Mouse (Mus musculus): ENCODE results near the gene Aldh3b1.
A peak's percentile ranks its signal among the peaks of the same experiment; 100 is the strongest.

The Aldh3b1 gene

GRCm38 (mm10) chr19:3912337-3913204 lies 17.0 kb downstream of the Aldh3b1 start, which contains the start of gene Ndufs8:
Gene Ndufs8 (minus strand): TSS chr19:3912774.
- peak; percentile 93 for DNase-seq (ENCODE audit: extremely low spot score)

DNA sequence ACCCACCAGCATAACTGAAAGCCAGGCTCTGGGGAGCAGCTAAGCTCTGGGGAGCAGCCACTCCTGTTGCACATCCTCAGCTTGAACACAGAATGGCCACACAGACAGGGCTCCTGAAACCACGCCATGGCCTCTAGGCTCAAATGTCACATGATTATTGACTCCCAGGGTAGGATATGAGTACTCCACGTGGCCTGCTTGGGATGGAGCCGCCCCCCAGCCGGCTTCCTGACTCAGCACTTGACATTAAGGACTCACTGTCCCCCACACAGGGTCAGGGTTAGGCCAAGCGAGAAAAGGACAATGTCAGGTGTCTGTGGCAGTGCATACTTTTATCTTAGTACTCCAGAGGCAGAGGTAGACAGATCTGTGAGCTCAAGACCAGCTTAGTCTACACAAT lies 19.4 kb downstream of the Aldh3b1 start:
- DNase-seq (ENCODE audit: extremely low spot score), result no peak

DNA sequence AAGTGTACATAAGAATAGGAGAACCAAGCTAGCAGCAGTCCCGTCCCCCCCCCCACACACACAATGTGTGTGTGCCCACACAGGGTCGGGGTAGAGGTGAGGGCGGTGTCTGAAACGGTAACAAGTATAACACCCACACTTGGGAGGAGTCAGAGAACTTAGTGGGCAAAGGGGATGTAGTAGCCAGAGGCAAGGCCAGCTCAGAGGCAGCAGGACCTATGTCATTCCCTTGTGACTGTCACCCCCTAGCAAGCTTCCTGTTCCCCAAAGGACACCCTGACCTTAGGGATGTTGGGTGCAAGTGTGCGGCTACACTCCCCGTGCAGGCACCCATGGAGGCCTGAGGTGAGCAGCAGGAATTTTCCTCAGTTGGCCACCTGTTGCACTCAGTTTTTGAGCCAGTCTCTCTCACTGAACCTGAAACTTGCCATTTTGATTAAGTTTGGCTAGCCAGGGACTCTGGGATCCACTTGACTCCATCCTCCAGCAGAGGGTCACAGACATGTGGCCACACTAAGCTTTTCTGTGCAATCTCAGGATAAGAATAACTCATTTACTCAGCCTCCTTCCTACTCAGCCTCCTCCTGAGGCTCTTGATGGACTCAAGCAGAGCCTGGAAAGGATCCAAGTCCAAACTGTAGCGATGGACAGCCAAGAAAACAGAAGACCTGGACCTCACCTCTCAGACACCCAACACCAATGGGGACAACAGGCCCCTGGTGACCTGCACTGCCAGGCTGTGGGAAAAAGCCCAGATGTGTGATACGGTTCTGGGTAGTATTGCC lies 21.5 kb downstream of the Aldh3b1 start:
- no peak for DNase-seq (ENCODE audit: extremely low spot score)

DNA sequence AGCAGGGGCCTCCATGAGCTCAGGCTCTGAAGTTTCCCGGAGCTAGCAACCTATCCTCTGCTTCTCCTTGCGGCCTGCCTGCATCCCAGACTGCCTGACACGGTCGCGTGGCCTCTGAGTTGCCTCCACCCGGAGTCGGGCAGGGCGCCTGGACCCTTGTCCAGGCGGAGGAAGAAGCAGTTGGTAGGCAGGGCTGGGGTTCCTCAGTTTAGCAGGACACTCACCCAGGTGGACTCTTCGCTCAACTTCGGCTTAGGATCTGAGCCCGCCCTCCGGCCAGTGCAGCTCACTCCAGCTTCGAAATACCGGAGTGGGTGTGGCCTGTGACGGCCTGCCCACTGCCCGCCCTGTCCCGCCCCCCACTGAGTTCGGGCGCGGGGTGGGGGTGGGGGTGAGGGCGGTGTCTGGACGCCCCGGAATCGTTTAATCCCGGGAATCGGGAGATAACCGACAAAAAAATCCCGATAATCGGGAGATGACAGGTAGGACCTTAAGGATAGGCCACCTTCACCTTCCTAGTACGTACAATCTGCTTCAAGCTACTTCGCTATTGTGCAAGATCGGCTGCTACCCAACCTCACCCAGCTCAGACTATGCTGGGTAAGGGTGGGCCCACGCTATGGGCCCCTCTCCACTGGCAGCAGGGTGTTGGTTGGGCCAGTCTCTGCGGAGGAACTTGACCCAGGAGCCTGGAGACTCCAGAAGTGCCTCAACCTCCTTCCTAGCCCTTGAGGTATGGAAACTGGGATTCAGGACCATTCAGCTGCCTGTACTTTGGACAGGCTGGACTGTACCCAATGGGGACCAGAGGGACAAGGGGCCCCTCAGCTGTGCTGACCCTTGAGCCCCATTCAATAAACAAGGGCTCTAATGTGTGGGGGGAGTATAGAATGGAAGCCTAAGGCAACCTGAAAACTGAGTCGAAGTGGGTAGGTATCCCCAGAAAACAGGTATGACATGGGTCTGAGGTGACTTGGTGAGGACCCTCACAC lies 22.5 kb downstream of the Aldh3b1 start, which contains the start of gene Tcirg1:
Gene Tcirg1 (minus strand): TSS at position 339 of the 992 bp plus-strand sequence.
- DNase-seq (ENCODE audit: extremely low spot score), result peak; percentile 70

- no peak for DNase-seq (ENCODE audit: extremely low spot score)
Measured at GRCm38 (mm10) chr19:3906326-3906725, 23.3 kb downstream of the Aldh3b1 start.

DNA sequence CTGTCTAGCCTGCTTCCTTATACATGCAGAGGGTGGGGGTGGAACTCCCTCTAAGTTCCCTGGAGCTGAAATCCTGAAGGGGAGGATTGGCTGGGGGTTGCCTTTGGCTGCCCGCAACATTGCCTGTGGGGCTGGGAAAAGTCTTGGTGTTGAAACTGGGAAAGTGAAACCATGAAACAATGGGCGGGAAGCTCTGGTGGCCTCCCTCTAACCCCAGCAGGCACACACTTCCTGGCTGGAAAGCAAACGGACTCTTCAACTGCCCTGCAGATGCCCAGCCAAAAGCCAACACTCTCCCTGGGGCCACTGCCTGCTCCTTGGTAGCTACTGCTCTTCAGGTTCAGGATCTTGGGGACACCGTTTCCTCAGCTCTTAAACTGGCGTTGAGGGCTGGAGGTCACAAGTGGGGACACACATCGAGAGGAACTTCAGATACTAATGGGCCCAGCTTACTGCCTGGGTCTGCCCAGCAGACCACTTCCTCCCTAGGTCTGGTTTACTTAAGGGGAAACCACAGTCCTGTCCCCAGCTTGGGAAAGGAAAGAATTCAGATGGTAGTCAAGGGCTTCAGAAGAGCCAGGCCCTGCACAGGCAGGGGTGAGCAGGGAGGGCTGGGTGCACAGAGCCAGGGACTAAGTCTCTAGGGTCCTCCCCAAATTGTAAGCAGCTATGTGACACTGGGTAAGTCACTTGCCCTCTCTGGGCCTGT lies 24.2 kb downstream of the Aldh3b1 start:
- DNase-seq (ENCODE audit: extremely low spot score), result peak; percentile 40

GRCm38 (mm10) chr19:3904363-3904675 lies 25.3 kb downstream of the Aldh3b1 start:
- DNase-seq (ENCODE audit: extremely low spot score), result no peak

DNA sequence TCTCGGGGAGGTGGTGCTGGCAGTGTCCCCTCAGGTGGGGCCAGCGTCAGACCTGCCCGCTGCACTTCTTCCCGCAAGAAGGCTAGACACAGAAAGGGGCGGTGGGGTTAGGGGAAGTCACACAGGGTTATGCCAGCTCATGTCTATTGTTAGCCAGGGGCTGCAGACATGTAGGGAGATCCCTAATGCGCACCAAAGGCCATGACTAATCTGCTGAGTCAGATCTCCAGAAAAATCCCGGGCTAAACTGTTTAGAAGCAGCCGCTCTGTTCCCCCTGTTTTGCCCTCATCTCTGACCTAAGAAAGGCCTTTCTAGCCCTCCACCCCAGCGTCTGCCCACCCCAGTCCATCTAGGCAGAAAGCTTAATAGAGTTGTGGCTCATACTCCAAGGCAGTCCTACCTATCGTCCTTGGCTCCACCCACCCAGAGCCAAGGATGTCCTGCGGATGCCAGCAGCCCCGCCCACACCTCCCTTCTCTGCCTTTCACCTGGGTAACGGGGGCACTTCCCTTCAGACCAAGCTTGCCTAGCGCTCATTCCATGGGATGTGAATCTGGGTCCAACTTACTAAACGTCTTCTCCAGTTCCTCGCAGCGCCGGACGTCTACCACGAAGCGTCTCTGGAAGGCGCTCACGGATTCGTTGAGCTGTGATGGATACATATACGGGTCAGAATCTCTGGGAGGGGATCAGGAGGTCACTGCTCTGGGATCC lies 25.8 kb downstream of the Aldh3b1 start:
- no peak for DNase-seq (ENCODE audit: extremely low spot score)

DNA sequence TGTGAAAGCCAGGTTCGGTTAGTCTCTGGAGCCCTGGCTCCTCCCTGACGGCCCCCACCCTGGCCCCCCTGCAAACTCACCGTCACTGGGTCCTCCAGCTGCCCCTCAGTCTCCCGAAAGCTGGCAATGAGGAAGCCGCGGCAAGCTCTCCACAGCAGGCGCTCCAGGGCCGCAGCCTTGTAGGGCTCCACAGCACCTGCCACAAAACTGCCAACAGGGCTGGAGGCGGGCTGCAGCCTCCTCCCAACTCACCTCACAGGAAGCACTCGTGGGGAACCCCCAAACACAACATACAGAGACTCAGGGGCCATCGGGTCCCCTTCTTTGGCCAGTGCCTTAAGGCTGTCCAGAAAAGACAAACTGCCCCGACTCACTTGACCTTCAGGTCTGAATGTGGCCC lies 26.6 kb downstream of the Aldh3b1 start:
- no peak for DNase-seq (ENCODE audit: extremely low spot score)

DNA sequence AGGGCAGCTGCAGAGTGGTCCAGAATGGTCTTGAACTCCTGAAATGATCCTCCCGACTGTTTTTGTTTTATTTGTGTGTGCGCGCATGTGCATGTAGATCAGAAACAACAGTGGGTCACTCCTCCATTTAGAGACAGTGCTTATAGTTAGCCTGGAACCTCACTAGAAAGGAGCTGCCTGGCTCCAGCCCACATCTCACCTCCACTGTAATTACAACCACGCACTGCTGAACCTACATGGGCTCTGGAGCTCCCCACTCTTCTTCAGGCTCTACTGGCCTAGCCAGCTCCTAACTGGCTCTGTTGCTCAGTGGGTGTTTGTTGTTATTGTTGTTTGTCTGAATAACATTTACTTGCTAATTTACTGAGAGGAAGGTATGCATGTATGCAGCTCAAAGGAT lies 30.0 kb downstream of the Aldh3b1 start:
- DNase-seq (ENCODE audit: extremely low spot score), result no peak

DNA sequence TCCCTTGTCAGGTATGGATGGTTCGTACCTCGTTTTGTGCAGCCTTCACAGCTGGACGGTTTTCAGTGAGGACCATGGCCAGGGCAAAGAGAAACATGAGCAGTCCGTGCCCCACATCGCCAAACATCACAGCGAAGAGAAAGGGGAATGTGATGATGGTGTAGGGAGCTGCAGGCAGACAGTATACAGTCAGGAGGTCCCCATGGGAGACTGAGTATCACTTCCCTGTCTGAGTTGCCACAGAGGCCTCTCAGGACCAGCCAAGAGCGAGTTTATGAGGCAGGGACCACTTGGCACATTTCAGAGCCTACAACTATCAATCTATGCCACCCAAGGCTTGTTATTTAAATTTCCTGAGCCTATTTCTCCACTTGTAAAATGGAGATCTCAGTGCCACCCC lies 30.7 kb downstream of the Aldh3b1 start:
- no peak for DNase-seq (ENCODE audit: extremely low spot score)

GRCm38 (mm10) chr19:3897557-3897956 lies 32.1 kb downstream of the Aldh3b1 start:
- no peak for DNase-seq (ENCODE audit: extremely low spot score)

- no peak for DNase-seq (ENCODE audit: extremely low spot score)
Measured at GRCm38 (mm10) chr19:3896208-3896607, 33.4 kb downstream of the Aldh3b1 start.

DNA sequence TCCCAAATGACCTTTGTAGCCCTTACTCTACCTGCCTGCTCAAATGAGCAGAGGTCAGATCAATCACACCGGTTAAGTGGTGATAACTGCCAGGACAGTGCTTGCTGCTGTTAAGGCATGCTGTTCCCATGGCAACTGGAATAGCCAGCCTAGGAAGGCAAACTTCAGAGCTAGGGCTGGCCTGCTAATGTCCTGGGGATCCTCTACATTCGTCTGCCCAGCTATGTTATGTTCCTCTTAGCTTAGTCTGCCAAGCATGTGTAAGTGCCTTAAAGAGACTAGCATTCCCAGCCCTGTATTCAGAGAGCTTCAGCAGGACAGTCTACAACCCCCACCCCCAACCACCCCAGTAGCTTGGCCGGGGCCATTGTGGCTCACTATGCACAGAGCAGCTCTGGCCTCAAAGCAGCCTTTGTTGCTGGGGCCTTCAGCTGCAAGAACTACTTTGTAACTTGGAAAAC lies 34.4 kb downstream of the Aldh3b1 start:
- peak; percentile 40 for DNase-seq (ENCODE audit: extremely low spot score)

DNA sequence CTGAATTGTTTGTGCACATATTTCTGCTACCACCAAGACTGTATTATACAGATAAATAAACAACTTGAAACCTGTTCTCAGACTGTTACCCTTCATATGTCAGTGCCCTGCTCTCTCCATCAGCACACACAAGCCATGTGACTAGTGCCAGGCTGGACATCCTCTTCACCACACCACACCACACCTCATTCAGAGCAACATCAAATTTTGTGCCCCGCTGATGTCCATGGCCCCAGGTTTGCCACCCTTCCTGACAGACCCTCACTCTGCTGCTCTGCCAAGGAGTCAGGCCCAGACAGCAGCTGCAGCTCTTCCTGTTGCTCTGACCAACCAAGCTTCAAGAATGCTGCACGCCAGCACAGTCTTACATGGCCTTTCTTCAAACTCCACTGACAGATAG lies 35.3 kb downstream of the Aldh3b1 start:
- DNase-seq (ENCODE audit: extremely low spot score), result no peak

DNA sequence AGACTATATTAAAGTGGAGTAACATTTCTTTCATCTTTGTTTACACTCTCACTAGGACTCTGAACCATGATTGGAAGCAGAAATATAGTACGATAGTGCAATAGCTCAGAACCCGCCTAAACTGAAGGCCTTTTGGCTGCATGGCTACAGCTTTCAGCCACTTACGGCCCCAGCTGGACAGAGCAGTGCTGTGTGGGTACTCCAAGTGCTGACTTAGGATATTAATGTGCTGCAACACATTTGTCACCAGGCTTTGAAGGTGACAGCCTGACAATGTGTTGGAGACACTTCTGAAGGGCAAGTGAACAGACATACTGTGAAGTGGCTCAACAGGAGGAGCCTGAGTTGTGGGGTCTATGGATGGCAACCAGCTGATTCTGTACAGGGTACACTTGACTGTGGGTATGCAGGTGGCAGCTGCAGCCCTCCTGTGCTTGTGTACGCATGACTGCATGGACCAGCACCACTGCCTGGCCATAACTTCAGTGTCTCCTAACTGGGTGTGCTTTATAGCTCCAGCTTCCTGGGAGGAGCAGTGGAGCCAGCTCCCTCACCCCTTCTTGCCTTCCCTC lies 36.0 kb downstream of the Aldh3b1 start:
- no peak for DNase-seq (ENCODE audit: extremely low spot score)

DNA sequence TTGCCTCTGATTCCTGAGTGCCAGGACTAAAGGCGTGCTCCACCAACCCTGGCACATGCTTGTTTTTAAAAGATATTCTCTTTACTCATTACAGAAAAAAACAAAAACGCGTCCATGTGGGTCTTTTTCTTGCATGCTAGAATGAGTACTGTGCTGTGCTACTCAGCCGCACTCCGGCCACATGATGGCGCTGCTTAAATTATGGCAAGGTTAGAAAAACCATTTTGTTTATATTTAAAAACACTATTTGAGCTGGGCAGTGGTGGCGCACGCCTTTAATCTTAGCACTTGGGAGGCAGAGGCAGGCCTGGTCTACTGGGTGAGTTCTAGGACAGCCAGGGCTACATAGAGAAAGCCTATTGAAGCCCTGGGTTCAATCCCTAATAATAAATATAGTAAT lies 39.4 kb downstream of the Aldh3b1 start:
- no peak for DNase-seq (ENCODE audit: extremely low spot score)

DNA sequence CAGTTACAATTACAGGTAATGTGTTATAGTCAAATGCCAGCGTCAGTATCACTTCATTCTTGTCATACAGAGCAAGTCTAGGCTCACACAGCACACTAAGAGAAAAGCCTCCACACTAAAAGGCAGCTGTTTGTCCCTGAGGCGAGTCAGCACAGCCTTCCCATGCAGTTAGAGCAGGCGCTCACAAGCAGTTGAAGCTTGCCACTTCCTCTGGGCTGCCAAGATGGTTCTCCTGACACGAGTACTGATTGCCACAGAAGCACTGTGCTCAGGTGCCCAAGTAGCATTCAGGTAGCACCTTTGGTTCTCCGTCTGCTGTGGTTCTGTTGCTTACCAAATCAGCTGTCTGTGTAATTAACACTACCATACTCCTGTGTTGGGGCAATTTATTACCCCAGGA lies 40.5 kb downstream of the Aldh3b1 start:
- DNase-seq (ENCODE audit: extremely low spot score), result no peak

DNA sequence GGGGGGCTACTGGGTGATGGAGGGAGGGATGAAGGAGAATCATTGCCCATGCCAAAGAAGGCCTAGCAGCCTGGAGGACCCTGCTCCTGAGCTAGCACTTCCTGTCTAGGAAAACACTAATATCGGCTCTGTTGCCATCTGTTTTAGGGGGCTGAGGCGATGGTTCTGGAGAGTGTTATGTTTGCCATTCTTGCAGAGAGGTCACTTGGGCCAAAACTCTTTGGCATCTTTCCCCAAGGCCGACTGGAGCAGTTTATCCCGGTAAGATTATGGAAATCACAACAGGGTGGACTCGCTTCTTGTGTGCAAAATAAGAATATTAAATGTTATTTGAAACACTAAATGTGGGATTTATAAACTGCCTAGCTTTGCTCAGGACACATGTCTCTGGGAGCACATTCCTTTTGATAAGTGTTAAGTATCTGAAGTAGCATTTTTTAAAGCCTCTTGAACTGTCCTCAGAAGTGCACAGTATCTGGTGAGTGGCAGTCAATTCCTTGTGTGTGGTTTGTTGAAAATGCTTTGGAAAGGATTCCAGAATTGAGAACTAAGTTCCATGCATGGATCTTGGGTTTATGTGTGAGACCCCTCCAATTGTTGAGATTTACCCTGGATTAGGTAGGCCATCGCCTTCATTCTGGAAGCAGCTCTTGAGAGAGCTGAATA lies 45.1 kb downstream of the Aldh3b1 start:
- no peak for DNase-seq (ENCODE audit: extremely low spot score)
